Mouse (Mus musculus) olfactory bulb, adult 2 months (tissue): ENCODE data around the gene Dgke. TPM values are rescaled to one million over a fixed set of nuclear protein-coding genes. Genes with fewer than 3 reads are reported as not detected.
"Not testable (repeated sequence)": the region's sequence is repeated elsewhere in the genome, so short reads cannot be mapped to it uniquely, and the experiment has no call there.

ENCODE experiments used
- H3K27ac ChIP-seq: fragments of 200-500 bp; 2 replicates; pipeline ENCODE4 v1.5.1; 2012; ENCODE audit warnings: low read depth, low read length; ENCODE audit not compliant: insufficient read depth
- H3K4me1 ChIP-seq: fragments of 200-500 bp; 2 replicates; pipeline ENCODE4 v1.6.1; 2012; ENCODE audit warnings: low read length; ENCODE audit not compliant: control insufficient read depth, insufficient read depth
- H3K4me3 ChIP-seq: fragments of 200-500 bp; 2 replicates; pipeline ENCODE4 v1.5.1; 2012; ENCODE audit warnings: mild to moderate bottlenecking, low read depth, low read length, moderate library complexity; ENCODE audit not compliant: insufficient read depth
- CTCF ChIP-seq: fragments of 200-500 bp; IDR thresholded peaks from 2 replicates; pipeline ENCODE4 v1.5.1; 2012; ENCODE audit warnings: low read depth, mild to moderate bottlenecking, low read length, moderate library complexity; ENCODE audit not compliant: insufficient read depth
- POLR2A ChIP-seq: fragments of 200-500 bp; IDR thresholded peaks from 2 replicates; pipeline ENCODE4 v1.6.1; 2012; ENCODE audit warnings: mild to moderate bottlenecking, low read depth, low read length, moderate library complexity; ENCODE audit not compliant: insufficient read depth
- WGBS: fragments of 180-500 bp; shearing (Covaris S2); methylation state at CpG from one replicate; pipeline ENCODE4 v1.1.7; 2018; 5-methylcytosine and 5-hydroxymethylcytosine counted together
- polyA plus RNA-seq: library from polyadenylated mRNA; stranded (reverse); fragments of >200 nt; gene quantifications from 2 replicates; pipeline ENCODE4 v1.2.4, GENCODE M21; 2012; ENCODE audit warnings: low replicate concordance; ENCODE audit not compliant: missing spikeins, insufficient read depth, insufficient read length

The Dgke gene
- polyA plus RNA-seq, 1 experiment = 99.2 TPM

GRCm38 (mm10) chr11:89095306-89095705, 28.7 kb upstream of the Dgke start:
- Histone ChIP-seq H3K27ac (no peak overlapping the region; the same call in 1 of the 2 replicates), H3K4me3 (no peak overlapping the region), H3K4me1 (0 out of 2 replicates have a peak, but pooled peaks cover 3% of the 10 kb centered on the region)
- WGBS = 77% methylated on average over 3 of the region's 3 CpGs
- TF ChIP-seq POLR2A (no peak), CTCF (no peak)

- WGBS = 55% methylated on average over 9 of the region's 9 CpGs
- Histone ChIP-seq H3K4me3 (no peak overlapping the region), H3K27ac (no peak overlapping the region), H3K4me1 (no peaks in the 10 kb centered on the region)
- TF ChIP-seq CTCF = no peak
- TF ChIP-seq POLR2A = no peak
Observed at GRCm38 (mm10) chr11:89092714-89093113, 26.1 kb upstream of the Dgke start.

- H3K4me1 ChIP-seq, H3K4me3 ChIP-seq, H3K27ac ChIP-seq: not testable (repeated sequence)
- WGBS = 96% methylated on average over 6 of the region's 7 CpGs
Observed at GRCm38 (mm10) chr11:89090359-89090758, 23.7 kb upstream of the Dgke start.

- H3K27ac ChIP-seq = no peak overlapping the region
- 91% methylated on average over 4 of the region's 4 CpGs for WGBS
- no peak overlapping the region for H3K4me3 ChIP-seq
- TF ChIP-seq POLR2A (no peak), CTCF (no peak)
- no peaks in the 10 kb centered on the region for H3K4me1 ChIP-seq
Observed at GRCm38 (mm10) chr11:89088754-89089153, 22.1 kb upstream of the Dgke start.

- TF ChIP-seq CTCF = no peak
- no peak for TF ChIP-seq POLR2A
- WGBS = 74% methylated on average over 10 of the region's 10 CpGs
- Histone ChIP-seq H3K4me3 (no peak overlapping the region), H3K4me1 (no peaks in the 10 kb centered on the region), H3K27ac (no peak overlapping the region)
Observed at GRCm38 (mm10) chr11:89086208-89086809, 19.7 kb upstream of the Dgke start.

GRCm38 (mm10) chr11:89084601-89085000, 18.0 kb upstream of the Dgke start:
- Histone ChIP-seq H3K27ac (no peak overlapping the region), H3K4me1 (no peaks in the 10 kb centered on the region), H3K4me3 (no peak overlapping the region)
- no peak for TF ChIP-seq POLR2A
- WGBS = 48% methylated on average over 7 of the region's 7 CpGs

GRCm38 (mm10) chr11:89082691-89083090, 16.0 kb upstream of the Dgke start:
- H3K4me1 ChIP-seq, H3K27ac ChIP-seq, H3K4me3 ChIP-seq: not testable (repeated sequence)
- WGBS = 69% methylated on average over 3 of the region's 3 CpGs

GRCm38 (mm10) chr11:89081906-89082305, 15.3 kb upstream of the Dgke start:
- not testable (repeated sequence) for H3K4me1 ChIP-seq, H3K4me3 ChIP-seq, H3K27ac ChIP-seq
- 56% methylated on average over 5 of the region's 5 CpGs for WGBS

- H3K4me1 ChIP-seq = no peaks in the 10 kb centered on the region
- TF ChIP-seq CTCF = no peak
- no peak overlapping the region for H3K27ac ChIP-seq
- 90% methylated on average over 16 of the region's 16 CpGs for WGBS
- no peak overlapping the region for H3K4me3 ChIP-seq
Observed at GRCm38 (mm10) chr11:89078996-89079680, 12.5 kb upstream of the Dgke start.

- no peak overlapping the region for H3K4me3 ChIP-seq
- no peaks in the 10 kb centered on the region for H3K4me1 ChIP-seq
- 95% methylated on average over 3 of the region's 3 CpGs for WGBS
- H3K27ac ChIP-seq = no peak overlapping the region
- TF ChIP-seq CTCF (no peak), POLR2A (no peak)
Observed at GRCm38 (mm10) chr11:89078305-89078704, 11.7 kb upstream of the Dgke start.
